Mouse (Mus musculus) lung, adult 18-20 months (tissue): ENCODE results near the gene Samd13.

Experiments used
- DNase-seq, 2 experiments: peaks; one replicate each; pipeline ENCODE4 v3.0.0; 2022; ENCODE audit warnings: mixed read lengths in 2 of 2

Gene Samd13

DNA sequence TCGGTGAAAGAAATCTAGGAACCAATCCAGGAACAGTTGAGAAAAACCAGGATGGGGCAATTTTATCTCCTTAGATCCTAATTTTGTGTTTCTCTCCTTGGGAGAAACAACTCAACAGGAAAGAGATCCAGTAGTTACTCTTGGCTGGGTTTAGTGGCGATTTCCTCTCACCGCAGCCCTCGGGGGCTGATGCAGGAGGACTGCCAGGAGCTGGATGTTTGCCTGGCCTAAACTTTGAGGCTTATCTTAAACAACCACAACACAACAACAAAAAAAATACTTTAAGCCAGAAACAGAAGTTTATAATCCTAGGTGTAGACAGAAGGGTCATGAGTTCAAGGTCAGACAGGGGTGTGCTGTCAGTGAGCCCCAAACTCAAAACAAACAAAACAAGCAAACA lies 73.6 kb downstream of the Samd13 start:
- no peak for DNase-seq

DNA sequence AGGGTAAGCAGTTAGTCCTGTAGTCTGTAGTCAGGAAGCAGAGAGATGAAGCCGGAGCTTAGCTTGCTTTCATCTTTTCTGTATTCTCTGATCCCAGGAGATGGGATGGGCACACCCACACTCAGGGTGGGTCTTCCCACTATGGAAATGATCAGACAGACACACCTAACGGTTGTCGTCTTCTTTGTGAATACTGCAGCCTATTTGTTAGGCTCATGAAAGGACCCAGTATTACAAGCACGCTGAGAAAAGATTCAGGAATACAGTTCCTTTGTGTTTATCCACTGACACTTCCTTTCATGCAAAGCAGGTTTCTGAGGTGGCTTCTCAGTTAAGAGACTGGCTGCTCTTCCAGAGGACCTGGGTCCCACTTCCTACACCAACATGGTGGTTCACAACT lies 74.1 kb downstream of the Samd13 start:
- no peak for DNase-seq

DNA sequence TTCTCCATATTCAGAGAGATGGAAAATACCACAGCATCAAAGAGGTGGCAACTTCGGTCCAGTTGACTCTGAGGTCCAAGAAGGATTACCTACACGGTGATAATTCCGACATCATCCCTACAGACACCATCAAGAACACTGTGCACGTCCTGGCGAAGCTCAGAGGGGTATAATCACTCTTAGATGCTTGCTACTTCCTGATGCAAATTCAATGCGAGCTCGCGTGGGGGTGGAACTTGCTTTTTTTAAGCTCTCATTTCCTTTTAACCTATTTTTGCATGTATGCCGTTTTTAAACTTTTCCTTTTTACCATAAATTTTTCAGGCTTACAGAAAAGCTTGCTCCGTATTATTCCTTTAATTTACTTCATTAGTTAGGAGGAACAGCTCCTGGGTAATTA lies 75.1 kb downstream of the Samd13 start:
- DNase-seq = no peak

DNA sequence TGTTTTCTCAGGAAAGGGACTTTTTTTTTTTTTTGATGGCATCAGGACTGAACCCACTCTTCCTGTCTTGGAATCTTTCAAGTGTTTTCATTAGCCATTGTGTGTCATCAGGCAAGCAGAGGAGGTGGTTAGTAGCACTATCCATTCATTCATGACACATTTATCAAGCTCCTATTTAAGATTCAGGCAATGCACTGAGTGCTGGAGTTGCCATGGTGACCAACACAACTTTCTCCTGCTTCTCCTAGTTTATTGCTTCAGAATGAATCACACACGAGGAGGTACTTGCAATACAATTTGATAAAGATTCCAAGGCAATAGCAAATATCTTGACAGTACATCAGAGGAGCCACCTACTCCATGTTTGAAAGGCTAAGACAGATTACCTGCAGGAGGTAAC lies 78.0 kb downstream of the Samd13 start:
- DNase-seq = no peak

DNA sequence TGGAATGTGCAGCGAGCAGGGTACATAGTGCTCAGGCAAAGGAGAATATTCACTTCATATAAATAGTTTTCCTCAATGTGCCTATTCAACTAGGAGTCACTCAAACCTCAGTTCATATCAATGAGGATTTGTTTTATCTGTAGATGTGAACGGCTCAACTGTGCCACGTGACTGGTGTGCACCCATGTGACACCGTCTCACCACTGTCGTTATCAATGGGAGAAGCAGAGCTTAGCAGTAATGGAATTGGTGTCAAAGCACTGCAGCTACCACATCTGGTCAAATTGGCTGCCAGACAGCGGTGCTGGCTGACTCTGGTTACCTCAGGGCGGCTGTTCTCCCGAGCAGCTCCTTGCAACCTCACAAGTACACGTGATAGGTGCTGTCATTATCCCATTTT lies 80.7 kb downstream of the Samd13 start:
- no peak for DNase-seq

DNA sequence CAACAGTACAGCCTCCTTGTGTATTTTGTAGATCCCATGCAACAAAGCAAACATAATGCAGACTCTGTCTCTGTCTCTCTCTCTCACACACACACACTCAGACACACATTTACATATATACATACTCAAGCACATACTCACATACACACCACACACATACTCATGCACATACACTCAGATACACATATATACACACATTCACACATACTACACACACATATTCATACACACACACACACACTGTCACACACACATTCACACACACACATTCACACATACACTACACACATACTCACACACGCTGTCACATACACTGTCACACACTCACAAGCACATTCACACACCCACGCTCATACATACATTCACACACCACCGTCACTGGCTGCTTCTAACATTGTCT lies 82.9 kb downstream of the Samd13 start:
- no peak for DNase-seq

DNA sequence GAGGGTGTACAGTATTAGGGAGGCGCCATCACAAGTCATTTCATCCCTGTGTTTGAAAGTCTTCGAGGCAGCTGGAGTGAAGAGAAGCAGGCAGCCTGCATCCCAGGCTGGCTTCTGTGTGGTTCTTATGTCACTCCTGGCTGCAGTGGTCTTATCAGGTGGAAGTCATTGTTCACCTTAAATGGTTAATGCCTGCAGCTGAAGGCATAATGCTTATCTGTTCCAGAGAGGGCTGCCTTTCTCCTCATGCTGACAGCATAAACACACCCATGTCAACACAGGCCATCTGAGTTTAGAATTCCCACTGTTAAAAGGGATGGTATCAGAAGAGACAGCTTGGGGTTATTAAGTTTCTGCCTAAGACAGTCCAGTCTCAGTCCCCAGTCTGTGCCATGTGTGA lies 84.2 kb downstream of the Samd13 start:
- DNase-seq = no peak

DNA sequence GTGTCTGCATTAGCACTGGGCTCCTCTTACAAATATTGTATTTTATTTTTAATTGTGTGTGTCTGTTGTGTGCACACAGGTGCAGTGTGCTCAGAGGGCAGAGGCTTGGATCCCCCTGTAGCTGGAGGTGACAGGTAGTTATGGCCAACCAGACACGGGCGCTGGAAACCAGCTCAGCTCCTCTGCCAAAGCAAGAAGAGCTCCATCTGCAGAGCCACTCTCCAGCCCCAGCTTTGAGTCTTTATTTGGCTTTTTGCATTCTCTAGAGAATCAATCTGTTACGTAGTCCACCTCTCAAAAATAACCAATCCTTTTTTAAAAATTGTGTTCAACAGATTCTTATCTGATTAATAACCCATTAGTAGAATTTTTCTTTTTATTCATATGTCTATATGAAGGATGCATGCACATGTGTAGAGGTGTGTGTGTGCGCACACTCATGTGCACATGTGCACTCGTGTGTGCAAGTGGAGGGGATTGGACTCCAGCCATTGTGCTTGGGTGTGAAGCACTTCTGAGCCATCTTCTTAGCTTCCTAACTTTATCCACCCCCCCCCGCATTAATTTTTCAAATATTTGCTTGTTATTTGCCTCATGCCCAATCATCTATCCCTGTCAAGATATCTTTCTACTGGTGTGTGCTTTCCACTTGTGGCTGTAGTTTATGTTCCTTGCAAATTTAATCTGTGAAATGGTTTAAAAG lies 86.0 kb downstream of the Samd13 start:
- no peak for DNase-seq

DNA sequence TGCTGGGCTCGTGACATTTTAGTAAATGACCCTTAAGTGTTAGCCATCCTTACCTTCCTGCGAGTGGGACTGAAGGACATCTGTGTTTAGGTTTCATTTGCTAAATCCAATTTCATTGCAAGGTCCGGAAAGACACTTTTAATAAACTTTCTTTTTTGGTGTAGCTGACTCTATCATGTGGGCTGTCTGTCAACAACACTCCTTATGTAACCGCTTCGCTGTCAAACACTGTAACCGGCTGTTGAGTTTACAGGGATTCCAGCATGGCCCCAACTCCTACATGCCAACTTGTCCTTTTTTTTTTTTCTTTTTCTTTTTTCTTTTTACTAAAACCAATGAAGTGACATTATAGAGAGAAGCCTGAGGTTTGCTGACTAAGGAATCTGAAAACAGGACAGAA lies 87.0 kb downstream of the Samd13 start:
- no peak for DNase-seq

DNA sequence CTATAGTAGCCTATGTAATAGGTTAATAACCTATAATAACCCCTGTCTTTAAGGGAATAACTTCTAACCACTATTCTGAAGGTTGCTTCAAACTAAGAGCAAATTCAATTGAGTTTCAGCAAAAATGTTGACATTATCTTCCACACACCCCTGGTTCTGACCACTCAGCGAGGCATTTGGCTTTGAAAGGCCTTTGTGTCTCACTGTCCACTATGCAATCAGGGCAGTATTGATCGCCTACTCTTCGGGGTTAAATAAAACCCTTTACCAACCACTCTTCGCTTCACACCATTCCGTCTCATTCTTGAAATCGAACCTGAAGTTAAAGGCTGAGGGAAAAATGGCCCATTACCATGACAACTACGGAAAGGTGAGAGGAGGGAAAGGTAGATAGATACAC lies 88.5 kb downstream of the Samd13 start:
- no peak for DNase-seq

DNA sequence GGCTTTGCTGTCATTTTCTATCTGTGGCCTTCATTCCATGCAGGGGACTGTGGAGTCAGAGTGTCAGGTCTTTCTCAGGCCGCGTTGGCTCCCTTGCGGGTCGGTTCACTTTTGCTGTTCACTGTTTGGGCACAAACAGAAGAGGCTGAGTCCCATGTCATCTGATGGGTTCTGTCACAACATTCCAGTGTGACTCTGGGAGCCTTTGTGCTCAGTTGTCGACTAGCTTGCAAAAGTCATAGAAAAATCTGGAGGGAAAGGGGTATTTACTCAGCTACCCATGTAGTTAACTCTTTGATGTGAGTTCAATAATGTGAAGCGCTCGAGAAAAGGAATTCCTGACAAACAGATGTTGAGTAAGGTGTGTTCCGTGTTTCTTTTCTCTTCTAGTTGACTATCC lies 89.0 kb downstream of the Samd13 start:
- DNase-seq = no peak

DNA sequence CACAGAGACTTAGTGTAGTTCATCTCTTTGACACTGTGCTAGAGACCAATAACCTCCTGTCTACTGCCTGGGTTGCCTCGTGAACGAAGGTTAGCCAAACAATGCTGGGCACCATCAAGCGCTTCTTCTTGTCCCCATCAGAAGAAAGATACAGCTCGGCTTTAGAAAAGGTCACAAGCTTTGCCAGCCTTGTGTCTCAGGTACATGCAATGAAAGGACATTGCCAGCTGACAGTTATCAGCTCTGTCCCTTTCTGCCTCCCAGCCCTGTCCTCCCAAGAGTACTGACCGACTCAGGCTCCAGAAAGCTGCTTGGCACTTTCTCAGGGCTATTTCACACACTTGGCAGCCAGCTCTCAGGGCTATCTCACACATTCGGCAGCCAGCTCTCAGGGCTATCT lies 90.0 kb downstream of the Samd13 start:
- DNase-seq = no peak
